Mouse (Mus musculus): ENCODE results near the gene Wdr4. TPM values are rescaled to one million over a fixed set of nuclear protein-coding genes. Genes with fewer than 3 reads are reported as not detected.
A peak's percentile ranks its signal among the peaks of the same experiment; 100 is the strongest.

Gene Wdr4
- polyA plus RNA-seq, 1 experiment from 2014 or later = 31.3 TPM

- Histone ChIP-seq H3K9ac (ENCODE audit: low read length) (no peak overlapping the region), H3K27me3 (replicated peaks; ENCODE audit: control insufficient read depth, insufficient read depth, low read length) (no peaks in the 10 kb centered on the region), H3K27ac (ENCODE audit: low read depth, low read length) (no peak overlapping the region), H3K4me1 (ENCODE audit: control insufficient read depth, insufficient read depth, low read length) (peaks cover 5% of the 10 kb centered on the region; the same call in 1 of the 2 replicates), H3K4me2 (ENCODE audit: low read length) (peak overlapping the region; percentile 88), H3K4me3 (ENCODE audit: low read depth, low read length) (peak overlapping the region; percentile 66; the same call in 1 of the 2 replicates), H3K36me3 (ENCODE audit: control insufficient read depth, insufficient read depth, low read length) (peaks cover 33% of the 10 kb centered on the region), H3K9me3 (replicated peaks; ENCODE audit: control insufficient read depth, low read length) (no peaks in the 10 kb centered on the region)
- ATAC-seq (no peak), DNase-seq (ENCODE audit: low spot score) (no peak)
- WGBS = 97% methylated on average over 6 of the region's 6 CpGs
These were observed 8.8 kb downstream of the Wdr4 start for GRCm38 (mm10) chr17:31510944-31511343.

- no peak overlapping the region for H3K4me2 ChIP-seq (ENCODE audit: low read length)
- H3K27ac ChIP-seq (ENCODE audit: low read depth, low read length) = no peak overlapping the region
- peaks cover 68% of the 10 kb centered on the region for H3K36me3 ChIP-seq (ENCODE audit: control insufficient read depth, insufficient read depth, low read length)
- H3K4me1 ChIP-seq (ENCODE audit: control insufficient read depth, insufficient read depth, low read length) = peaks cover 1% of the 10 kb centered on the region; the same call in 1 of the 2 replicates
- ATAC-seq = no peak
- DNase-seq (ENCODE audit: low spot score) = no peak
- H3K27me3 ChIP-seq (replicated peaks; ENCODE audit: control insufficient read depth, insufficient read depth, low read length) = no peaks in the 10 kb centered on the region
- no peaks in the 10 kb centered on the region for H3K9me3 ChIP-seq (replicated peaks; ENCODE audit: control insufficient read depth, low read length)
- 91% methylated on average over 7 of the region's 7 CpGs for WGBS
- no peak overlapping the region for H3K9ac ChIP-seq (ENCODE audit: low read length)
- no peak overlapping the region for H3K4me3 ChIP-seq (ENCODE audit: low read depth, low read length)
These were observed 13.5 kb downstream of the Wdr4 start for GRCm38 (mm10) chr17:31506282-31506681.

GRCm38 (mm10) chr17:31505013-31505412 is 14.8 kb downstream of the Wdr4 start:
- Histone ChIP-seq H3K9ac (ENCODE audit: low read length) (no peak overlapping the region), H3K9me3 (replicated peaks; ENCODE audit: control insufficient read depth, low read length) (no peaks in the 10 kb centered on the region), H3K27me3 (replicated peaks; ENCODE audit: control insufficient read depth, insufficient read depth, low read length) (no peaks in the 10 kb centered on the region), H3K27ac (ENCODE audit: low read depth, low read length) (no peak overlapping the region), H3K4me1 (ENCODE audit: control insufficient read depth, insufficient read depth, low read length) (no peaks in the 10 kb centered on the region), H3K36me3 (ENCODE audit: control insufficient read depth, insufficient read depth, low read length) (peaks cover 78% of the 10 kb centered on the region), H3K4me3 (ENCODE audit: low read depth, low read length) (no peak overlapping the region), H3K4me2 (ENCODE audit: low read length) (no peak overlapping the region)
- ATAC-seq (no peak), DNase-seq (ENCODE audit: low spot score) (no peak)
- 43% methylated on average over 5 of the region's 5 CpGs for WGBS

- H3K27ac ChIP-seq (ENCODE audit: low read depth, low read length) = no peak overlapping the region
- no peaks in the 10 kb centered on the region for H3K27me3 ChIP-seq (replicated peaks; ENCODE audit: control insufficient read depth, insufficient read depth, low read length)
- WGBS = 59% methylated on average over 2 of the region's 2 CpGs
- peaks cover 78% of the 10 kb centered on the region for H3K36me3 ChIP-seq (ENCODE audit: control insufficient read depth, insufficient read depth, low read length)
- no peak for DNase-seq (ENCODE audit: low spot score)
- no peak for ATAC-seq
- no peaks in the 10 kb centered on the region for H3K9me3 ChIP-seq (replicated peaks; ENCODE audit: control insufficient read depth, low read length)
- H3K9ac ChIP-seq (ENCODE audit: low read length) = no peak overlapping the region
- no peak overlapping the region for H3K4me3 ChIP-seq (ENCODE audit: low read depth, low read length)
- H3K4me1 ChIP-seq (ENCODE audit: control insufficient read depth, insufficient read depth, low read length) = no peaks in the 10 kb centered on the region
- H3K4me2 ChIP-seq (ENCODE audit: low read length) = no peak overlapping the region
These were observed 15.8 kb downstream of the Wdr4 start for GRCm38 (mm10) chr17:31503936-31504335.

- Histone ChIP-seq H3K9ac (ENCODE audit: low read length) (no peak overlapping the region), H3K36me3 (ENCODE audit: control insufficient read depth, insufficient read depth, low read length) (peaks cover 81% of the 10 kb centered on the region), H3K4me1 (ENCODE audit: control insufficient read depth, insufficient read depth, low read length) (no peaks in the 10 kb centered on the region), H3K4me2 (ENCODE audit: low read length) (no peak overlapping the region), H3K4me3 (ENCODE audit: low read depth, low read length) (no peak overlapping the region), H3K27ac (ENCODE audit: low read depth, low read length) (no peak overlapping the region), H3K27me3 (replicated peaks; ENCODE audit: control insufficient read depth, insufficient read depth, low read length) (no peaks in the 10 kb centered on the region), H3K9me3 (replicated peaks; ENCODE audit: control insufficient read depth, low read length) (no peaks in the 10 kb centered on the region)
- WGBS = 98% methylated on average over 12 of the region's 12 CpGs
- no peak for ATAC-seq
- DNase-seq (ENCODE audit: low spot score) = no peak
These were observed 16.4 kb downstream of the Wdr4 start for GRCm38 (mm10) chr17:31503337-31503736.

- WGBS = 93% methylated on average over 12 of the region's 12 CpGs
- Histone ChIP-seq H3K27ac (ENCODE audit: low read depth, low read length) (no peak overlapping the region), H3K4me1 (ENCODE audit: control insufficient read depth, insufficient read depth, low read length) (no peaks in the 10 kb centered on the region), H3K9ac (ENCODE audit: low read length) (no peak overlapping the region), H3K9me3 (replicated peaks; ENCODE audit: control insufficient read depth, low read length) (no peaks in the 10 kb centered on the region), H3K36me3 (ENCODE audit: control insufficient read depth, insufficient read depth, low read length) (peaks cover 81% of the 10 kb centered on the region), H3K27me3 (replicated peaks; ENCODE audit: control insufficient read depth, insufficient read depth, low read length) (no peaks in the 10 kb centered on the region), H3K4me3 (ENCODE audit: low read depth, low read length) (no peak overlapping the region), H3K4me2 (ENCODE audit: low read length) (no peak overlapping the region)
- DNase-seq (ENCODE audit: low spot score) (no peak), ATAC-seq (no peak)
These were observed 17.4 kb downstream of the Wdr4 start for GRCm38 (mm10) chr17:31502261-31502927.

- H3K36me3 ChIP-seq (ENCODE audit: control insufficient read depth, insufficient read depth, low read length) = peaks cover 87% of the 10 kb centered on the region
- no peak for ATAC-seq
These were observed 18.9 kb downstream of the Wdr4 start for GRCm38 (mm10) chr17:31500908-31501307.

GRCm38 (mm10) chr17:31500416-31500815 is 19.4 kb downstream of the Wdr4 start:
- DNase-seq (ENCODE audit: low spot score) (no peak), ATAC-seq (no peak)
- no peaks in the 10 kb centered on the region for H3K4me1 ChIP-seq (ENCODE audit: control insufficient read depth, insufficient read depth, low read length)
- H3K27me3 ChIP-seq (replicated peaks; ENCODE audit: control insufficient read depth, insufficient read depth, low read length) = no peaks in the 10 kb centered on the region
- no peak overlapping the region for H3K4me2 ChIP-seq (ENCODE audit: low read length)
- H3K9me3 ChIP-seq (replicated peaks; ENCODE audit: control insufficient read depth, low read length) = no peaks in the 10 kb centered on the region
- WGBS = 96% methylated on average over 6 of the region's 8 CpGs
- H3K27ac ChIP-seq (ENCODE audit: low read depth, low read length) = no peak overlapping the region
- no peak overlapping the region for H3K9ac ChIP-seq (ENCODE audit: low read length)
- H3K36me3 ChIP-seq (ENCODE audit: control insufficient read depth, insufficient read depth, low read length) = peaks cover 90% of the 10 kb centered on the region
- H3K4me3 ChIP-seq (ENCODE audit: low read depth, low read length) = no peak overlapping the region

More at GRCm38 (mm10) chr17:31500908-31501307, 18.9 kb downstream of the Wdr4 start:
- Histone ChIP-seq H3K4me2 (ENCODE audit: low read length) (no peak overlapping the region), H3K27ac (ENCODE audit: low read depth, low read length) (no peak overlapping the region), H3K4me3 (ENCODE audit: low read depth, low read length) (no peak overlapping the region), H3K9me3 (replicated peaks; ENCODE audit: control insufficient read depth, low read length) (no peaks in the 10 kb centered on the region), H3K4me1 (ENCODE audit: control insufficient read depth, insufficient read depth, low read length) (no peaks in the 10 kb centered on the region), H3K9ac (ENCODE audit: low read length) (no peak overlapping the region), H3K27me3 (replicated peaks; ENCODE audit: control insufficient read depth, insufficient read depth, low read length) (no peaks in the 10 kb centered on the region)
- 90% methylated on average over 3 of the region's 3 CpGs for WGBS
- DNase-seq (ENCODE audit: low spot score) = no peak

GRCm38 (mm10) chr17:31499725-31500124 is 20.1 kb downstream of the Wdr4 start:
- no peak for DNase-seq (ENCODE audit: low spot score)
- no peak overlapping the region for H3K4me3 ChIP-seq (ENCODE audit: low read depth, low read length)
- peaks cover 90% of the 10 kb centered on the region for H3K36me3 ChIP-seq (ENCODE audit: control insufficient read depth, insufficient read depth, low read length)
- H3K27ac ChIP-seq (ENCODE audit: low read depth, low read length) = no peak overlapping the region
- ATAC-seq = no peak
- no peaks in the 10 kb centered on the region for H3K27me3 ChIP-seq (replicated peaks; ENCODE audit: control insufficient read depth, insufficient read depth, low read length)
- no peaks in the 10 kb centered on the region for H3K4me1 ChIP-seq (ENCODE audit: control insufficient read depth, insufficient read depth, low read length)
- no peak overlapping the region for H3K4me2 ChIP-seq (ENCODE audit: low read length)
- whole genome bisulfite sequencing = 96% methylated on average over 12 of the region's 12 CpGs
- H3K9me3 ChIP-seq (replicated peaks; ENCODE audit: control insufficient read depth, low read length) = no peaks in the 10 kb centered on the region
- H3K9ac ChIP-seq (ENCODE audit: low read length) = no peak overlapping the region
